Mouse (Mus musculus) brain, embryonic 18.5 days (tissue): ENCODE data around the gene Rhbdd1.

ENCODE experiments used
- DNase-seq: peaks from one replicate; pipeline ENCODE4 v3.0.0-alpha.2; 2012; ENCODE audit warnings: low read depth, low spot score

Gene Rhbdd1

DNA sequence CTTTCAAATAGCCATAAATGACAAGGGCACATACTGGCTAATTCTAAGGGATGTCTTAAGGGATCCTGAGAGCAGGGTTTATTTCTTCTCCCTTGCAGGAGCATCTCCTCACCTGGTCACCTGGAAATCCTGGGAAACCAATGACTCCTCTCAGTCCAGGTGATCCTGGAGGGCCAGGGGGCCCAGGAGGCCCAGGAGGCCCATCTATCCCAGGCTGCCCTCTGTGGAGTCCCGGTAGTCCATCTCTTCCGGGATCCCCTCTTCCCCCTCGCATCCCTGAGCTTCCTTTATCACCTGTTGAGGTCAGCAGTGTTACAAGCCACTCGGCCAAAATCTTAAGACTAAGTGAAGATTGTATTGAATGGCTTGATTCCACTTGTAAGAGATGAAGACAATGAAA lies 170.1 kb downstream of the Rhbdd1 start:
- no peak for DNase-seq

DNA sequence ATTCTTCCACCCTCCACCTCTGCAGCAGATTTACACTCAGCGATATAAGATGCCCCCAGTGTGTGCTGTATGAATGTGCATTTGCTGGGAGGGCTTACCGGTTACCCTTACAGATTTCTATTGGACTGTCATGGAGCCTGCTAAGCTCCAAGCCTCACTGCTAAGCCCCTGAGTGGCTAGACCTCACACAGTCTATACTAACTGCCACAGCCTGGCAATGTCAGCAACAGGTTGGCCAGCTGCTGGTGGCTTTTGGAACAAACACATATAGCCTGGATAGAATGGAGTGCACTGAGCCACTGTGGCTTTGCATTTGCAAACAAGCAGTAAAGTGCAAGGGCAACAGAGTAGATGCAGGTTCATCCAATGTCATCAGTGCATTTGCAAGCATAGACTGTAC lies 175.7 kb downstream of the Rhbdd1 start:
- DNase-seq, result no peak
